Mouse (Mus musculus) kidney, embryonic 16.5 days (tissue): Measurements from ENCODE around the gene Duox1. TPM values are rescaled to one million over a fixed set of nuclear protein-coding genes. Genes with fewer than 3 reads are reported as not detected.
"Not testable (repeated sequence)": the region's sequence is repeated elsewhere in the genome, so short reads cannot be mapped to it uniquely, and the experiment has no call there.

Source experiments
- ATAC-seq: fragments of 200-750 bp; cut with Nextera tagmentation; 2 replicates; pipeline ENCODE4 v1.8.0; 2017; ENCODE audit warnings: moderate TSS enrichment; ENCODE audit not compliant: low FRiP score, low TSS enrichment
- H3K27ac ChIP-seq: fragments of 300-500 bp; sonication (generic); 2 replicates; pipeline ENCODE4 v1.5.1; 2014; ENCODE audit warnings: low read length
- H3K27me3 ChIP-seq: fragments of 300-500 bp; sonication (generic); 2 replicates; pipeline ENCODE4 v1.6.1; 2014; ENCODE audit warnings: low read length, control low read depth, mixed read lengths; ENCODE audit not compliant: insufficient read depth
- H3K36me3 ChIP-seq: fragments of 300-500 bp; sonication (generic); 2 replicates; pipeline ENCODE4 v1.6.1; 2014; ENCODE audit warnings: low read length, control low read depth, mixed read lengths; ENCODE audit not compliant: insufficient read depth
- H3K4me1 ChIP-seq: fragments of 300-500 bp; sonication (generic); 2 replicates; pipeline ENCODE4 v1.6.1; 2014; ENCODE audit warnings: low read length, control low read depth, mixed read lengths; ENCODE audit not compliant: insufficient read depth
- H3K4me2 ChIP-seq: fragments of 300-500 bp; sonication (generic); replicated peaks from 2 replicates; pipeline ENCODE4 v1.6.1; 2014; ENCODE audit warnings: low read depth, low read length
- H3K4me3 ChIP-seq: fragments of 300-500 bp; sonication (generic); 2 replicates; pipeline ENCODE4 v1.5.1; 2014; ENCODE audit warnings: mild to moderate bottlenecking, low read length
- H3K9ac ChIP-seq: fragments of 300-500 bp; sonication (generic); replicated peaks from 2 replicates; pipeline ENCODE4 v1.6.1; 2014; ENCODE audit warnings: low read length
- H3K9me3 ChIP-seq: fragments of 300-500 bp; sonication (generic); 2 replicates; pipeline ENCODE4 v1.6.1; 2016; ENCODE audit warnings: low read length, control low read depth
- WGBS: fragments of 180-500 bp; shearing (Covaris S2); extraction: QIAGEN DNeasy Blood & Tissue Kit; methylation state at CpG from one replicate; pipeline ENCODE4 v1.1.7; 2014; 5-methylcytosine and 5-hydroxymethylcytosine counted together
- polyA plus RNA-seq: library from polyadenylated mRNA; unstranded; fragments of >200 nt; fragmentation: Nextera tagmentation; extraction: Ambion mirVana; gene quantifications from 2 replicates; pipeline ENCODE4 v1.2.1, GENCODE M21; 2015

Gene Duox1
- polyA plus RNA-seq, 1 experiment from 2014 or later, result 0.05 TPM

DNA sequence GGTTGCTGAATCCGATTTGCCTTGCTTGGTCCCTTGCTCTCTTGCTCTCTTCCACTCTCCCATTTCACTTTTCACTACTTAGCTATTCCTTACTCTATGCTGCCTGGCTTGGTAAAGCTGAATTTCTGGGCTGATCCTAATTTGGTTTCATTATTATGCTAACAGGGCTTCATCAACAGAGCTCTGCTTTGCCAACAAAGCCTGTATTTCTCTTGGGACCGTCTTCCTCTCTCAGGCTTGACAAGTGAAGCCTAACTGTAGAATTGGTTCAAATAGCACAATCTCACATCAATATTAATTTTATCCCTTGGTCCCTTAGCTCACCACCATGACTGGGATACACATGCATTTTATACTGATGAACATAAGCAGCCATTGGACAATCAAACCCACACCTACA lies 3.9 kb upstream of the Duox1 start:
- H3K4me1 ChIP-seq, result peaks cover 7% of the 10 kb centered on the region
- H3K36me3 ChIP-seq, result no peaks in the 10 kb centered on the region
- H3K27ac ChIP-seq, result no peak overlapping the region
- no peak overlapping the region for H3K4me3 ChIP-seq
- peaks cover 78% of the 10 kb centered on the region for H3K27me3 ChIP-seq
- H3K4me2 ChIP-seq, result no peak overlapping the region
- no peak overlapping the region for H3K9ac ChIP-seq
- no peak for ATAC-seq
- no peaks in the 10 kb centered on the region for H3K9me3 ChIP-seq
- WGBS, result 51% methylated on average over 2 of the region's 2 CpGs

DNA sequence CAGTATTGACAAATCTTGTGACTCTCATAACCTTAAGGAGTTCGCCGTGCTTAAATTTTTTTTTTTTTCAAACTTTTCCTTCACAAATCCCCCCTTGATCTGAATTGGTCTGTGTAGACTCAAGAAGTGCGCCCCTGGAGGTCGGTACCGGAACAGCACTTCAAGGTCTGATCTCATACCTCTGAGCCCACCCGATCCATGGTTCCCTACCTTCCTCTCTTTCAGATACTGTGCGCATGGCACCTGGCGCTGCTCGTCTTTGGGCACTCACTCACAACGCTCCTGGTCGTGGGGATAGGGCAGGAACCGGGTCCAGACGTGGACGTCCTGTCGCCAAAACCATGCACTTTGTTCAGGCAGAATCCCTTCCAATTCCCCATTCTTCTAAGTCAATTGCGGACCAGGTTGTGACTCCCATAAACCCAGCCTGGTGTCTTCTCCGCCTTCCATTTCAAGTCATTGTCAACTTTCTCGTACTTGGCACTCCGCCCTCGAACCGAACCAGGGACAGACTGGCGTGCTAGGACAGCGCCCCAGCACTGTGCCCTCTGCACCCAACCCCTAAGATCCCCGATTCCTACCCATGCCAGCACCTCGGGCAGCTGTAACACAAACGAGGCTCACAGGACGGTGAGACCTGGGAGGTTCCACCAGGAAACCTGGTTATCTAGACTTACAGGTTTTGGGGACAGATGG lies 2.6 kb upstream of the Duox1 start:
- 4% methylated on average over 27 of the region's 27 CpGs for WGBS
- H3K27me3 ChIP-seq, result peaks cover 66% of the 10 kb centered on the region
- peak overlapping the region; percentile 37 for H3K4me3 ChIP-seq
- H3K36me3 ChIP-seq, result no peaks in the 10 kb centered on the region
- H3K4me1 ChIP-seq, result peaks cover 7% of the 10 kb centered on the region
- H3K9me3 ChIP-seq, result no peaks in the 10 kb centered on the region
- H3K9ac ChIP-seq, result no peak overlapping the region
- H3K27ac ChIP-seq, result no peak overlapping the region
- ATAC-seq, result peak; percentile 69
- H3K4me2 ChIP-seq, result peak overlapping the region; percentile 43

DNA sequence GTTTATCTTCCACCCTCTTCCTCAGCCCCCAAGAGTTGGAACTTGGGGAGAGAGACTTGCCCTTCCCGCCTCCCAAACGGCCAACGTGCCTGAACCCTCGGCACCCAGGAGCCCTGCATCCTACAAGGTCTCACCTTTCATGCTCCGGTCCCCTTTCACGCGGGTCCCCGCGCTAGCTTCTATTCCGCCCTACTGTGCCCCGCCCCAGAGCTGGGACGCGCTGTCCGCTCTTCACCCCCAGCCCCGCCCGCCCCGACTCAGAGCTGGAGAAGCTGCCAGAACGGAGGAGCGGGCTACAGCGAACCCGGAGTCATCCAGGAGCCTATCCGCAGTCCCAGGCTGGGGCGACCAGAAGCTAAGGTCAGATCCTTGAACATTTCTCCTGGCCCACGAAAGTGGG lies 1.9 kb upstream of the Duox1 start, which contains the start of gene Duoxa1:
Duoxa1 (minus strand) TSS at position 195 of the 400 bp plus-strand sequence.
- Histone ChIP-seq H3K4me3 (peak within 1 kb of the TSS; percentile 37), H3K36me3 (no peaks in the 10 kb centered on the region), H3K9ac (no peak within 1 kb of the TSS), H3K27ac (no peak within 1 kb of the TSS), H3K4me2 (peak within 1 kb of the TSS; percentile 43), H3K9me3 (no peaks in the 10 kb centered on the region), H3K27me3 (peaks cover 63% of the 10 kb centered on the region), H3K4me1 (peaks cover 7% of the 10 kb centered on the region)
- WGBS, result under 1% methylated on average over 24 of the region's 24 CpGs
- ATAC-seq, result peak; percentile 50

DNA sequence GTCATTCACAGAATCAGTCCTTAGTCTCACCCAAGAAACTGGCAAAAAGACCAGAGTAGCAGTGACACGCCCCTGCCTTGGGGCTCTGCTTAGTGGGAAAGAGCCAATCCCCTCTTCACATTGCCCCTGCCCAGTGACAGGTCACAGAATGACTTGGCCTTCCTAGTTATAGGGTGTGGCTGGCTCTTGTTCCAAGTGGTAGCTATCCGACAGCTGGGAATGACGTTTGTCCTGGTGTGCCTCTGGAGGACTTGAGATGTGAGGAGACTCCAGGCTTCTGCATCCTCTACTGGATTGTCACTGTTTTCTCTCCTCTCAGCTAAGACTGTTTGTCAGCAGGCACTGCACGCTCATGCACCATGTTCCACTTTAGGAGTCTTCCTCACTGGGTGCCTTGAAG lies 1.9 kb downstream of the Duox1 start:
- Histone ChIP-seq H3K9ac (no peak overlapping the region), H3K27ac (no peak overlapping the region), H3K27me3 (peaks cover 31% of the 10 kb centered on the region), H3K9me3 (no peaks in the 10 kb centered on the region), H3K4me3 (no peak overlapping the region), H3K4me1 (peaks cover 7% of the 10 kb centered on the region), H3K4me2 (no peak overlapping the region), H3K36me3 (no peaks in the 10 kb centered on the region)
- 73% methylated on average over 4 of the region's 4 CpGs for WGBS
- ATAC-seq, result no peak

DNA sequence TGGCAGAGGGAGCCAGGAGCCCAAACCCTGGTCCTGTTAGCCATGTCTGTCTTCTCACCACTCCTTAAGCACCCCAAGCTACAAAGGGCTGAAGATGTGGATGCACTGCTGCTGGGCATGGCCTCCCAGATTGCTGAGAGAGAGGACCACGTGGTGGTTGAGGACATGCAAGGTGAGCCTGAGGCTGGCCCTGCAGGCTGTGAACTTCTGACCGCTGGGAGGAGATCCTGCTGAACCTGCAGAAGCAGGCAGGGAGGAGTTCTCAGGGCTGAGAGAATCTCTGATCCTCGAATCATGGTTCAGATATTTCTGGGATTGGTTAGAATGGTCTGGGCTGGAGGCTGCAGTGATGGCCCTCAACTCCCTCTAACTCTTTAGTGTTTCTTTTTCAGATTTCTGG lies 8.5 kb downstream of the Duox1 start:
- H3K4me2 ChIP-seq, result no peak overlapping the region
- no peak overlapping the region for H3K27ac ChIP-seq
- no peak overlapping the region for H3K4me3 ChIP-seq
- no peaks in the 10 kb centered on the region for H3K9me3 ChIP-seq
- H3K4me1 ChIP-seq, result no peaks in the 10 kb centered on the region
- 55% methylated on average over 3 of the region's 3 CpGs for WGBS
- ATAC-seq, result no peak
- H3K36me3 ChIP-seq, result no peaks in the 10 kb centered on the region
- no peaks in the 10 kb centered on the region for H3K27me3 ChIP-seq
- H3K9ac ChIP-seq, result no peak overlapping the region

DNA sequence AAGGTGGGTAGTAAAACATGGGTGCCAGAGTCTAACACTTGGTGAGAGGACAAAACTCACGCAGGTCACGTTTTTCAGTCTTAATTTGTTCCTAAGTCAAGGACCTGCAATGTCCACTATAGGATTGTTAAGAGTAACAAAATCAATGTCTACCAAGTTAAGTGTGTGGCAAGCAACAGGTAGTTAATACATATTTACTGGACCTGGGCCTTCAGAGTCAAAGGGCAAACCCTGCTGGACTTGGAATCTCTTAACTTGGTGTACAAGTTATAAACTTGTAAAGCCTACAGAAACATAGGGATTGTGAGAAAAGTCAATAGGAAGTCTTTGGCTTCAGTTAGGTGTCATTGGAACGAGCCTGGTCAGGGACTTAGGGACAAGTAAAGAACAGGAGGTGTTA lies 9.1 kb downstream of the Duox1 start:
- Histone ChIP-seq H3K4me1 (no peaks in the 10 kb centered on the region), H3K36me3 (no peaks in the 10 kb centered on the region), H3K4me3 (no peak overlapping the region), H3K27me3 (no peaks in the 10 kb centered on the region), H3K27ac (no peak overlapping the region), H3K9ac (no peak overlapping the region), H3K4me2 (no peak overlapping the region), H3K9me3 (no peaks in the 10 kb centered on the region)
- no peak for ATAC-seq
- WGBS, result 74% methylated on average over 3 of the region's 3 CpGs

DNA sequence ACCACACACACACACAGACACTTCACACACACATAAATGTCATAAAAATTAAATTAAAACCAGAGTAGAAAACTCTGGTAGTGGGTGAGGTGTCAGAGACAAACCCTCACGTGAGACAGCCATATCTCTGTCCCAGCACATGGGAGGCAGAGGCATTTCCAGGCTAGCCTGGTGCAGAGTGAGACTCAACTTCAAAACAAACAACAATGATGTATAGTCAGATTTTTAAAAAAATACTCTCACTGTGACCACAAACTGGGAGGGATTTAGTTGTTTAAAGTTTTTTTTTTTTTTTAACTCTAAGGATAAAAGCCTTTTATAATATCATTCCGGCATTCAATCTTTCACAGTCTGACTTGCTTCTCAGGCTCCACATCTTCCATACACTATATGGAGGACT lies 9.9 kb downstream of the Duox1 start:
- H3K9ac ChIP-seq, result no peak overlapping the region
- H3K4me2 ChIP-seq, result no peak overlapping the region
- H3K36me3 ChIP-seq, result no peaks in the 10 kb centered on the region
- no peak for ATAC-seq
- 69% methylated on average over 2 of the region's 2 CpGs for WGBS
- H3K27ac ChIP-seq, result no peak overlapping the region
- no peaks in the 10 kb centered on the region for H3K9me3 ChIP-seq
- H3K27me3 ChIP-seq, result no peaks in the 10 kb centered on the region
- H3K4me3 ChIP-seq, result no peak overlapping the region
- H3K4me1 ChIP-seq, result no peaks in the 10 kb centered on the region

DNA sequence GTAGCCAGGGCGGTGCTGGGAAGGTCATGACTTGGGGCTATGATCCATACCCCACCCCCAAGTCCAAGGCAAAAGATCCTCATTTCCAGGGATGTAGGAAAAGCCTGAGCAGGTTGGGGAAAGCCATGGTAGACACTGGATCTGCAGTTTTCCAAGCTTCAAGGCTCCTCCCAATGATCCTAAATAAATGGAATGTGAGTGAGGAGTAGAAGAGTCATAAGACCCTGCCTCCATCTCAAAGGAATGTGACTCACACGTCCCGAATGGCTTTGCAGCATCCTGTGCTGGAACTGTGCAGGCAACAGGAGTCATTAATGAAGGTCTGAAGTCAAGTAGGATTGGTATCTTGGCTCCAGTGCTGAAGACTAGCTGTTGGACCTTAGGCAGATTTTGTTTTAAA lies 12.5 kb downstream of the Duox1 start:
- Histone ChIP-seq H3K27me3 (no peaks in the 10 kb centered on the region), H3K4me3 (no peak overlapping the region), H3K36me3 (no peaks in the 10 kb centered on the region), H3K27ac (no peak overlapping the region), H3K4me1 (no peaks in the 10 kb centered on the region), H3K9ac (no peak overlapping the region), H3K9me3 (no peaks in the 10 kb centered on the region), H3K4me2 (no peak overlapping the region)
- 53% methylated on average over 3 of the region's 3 CpGs for WGBS
- ATAC-seq, result no peak

DNA sequence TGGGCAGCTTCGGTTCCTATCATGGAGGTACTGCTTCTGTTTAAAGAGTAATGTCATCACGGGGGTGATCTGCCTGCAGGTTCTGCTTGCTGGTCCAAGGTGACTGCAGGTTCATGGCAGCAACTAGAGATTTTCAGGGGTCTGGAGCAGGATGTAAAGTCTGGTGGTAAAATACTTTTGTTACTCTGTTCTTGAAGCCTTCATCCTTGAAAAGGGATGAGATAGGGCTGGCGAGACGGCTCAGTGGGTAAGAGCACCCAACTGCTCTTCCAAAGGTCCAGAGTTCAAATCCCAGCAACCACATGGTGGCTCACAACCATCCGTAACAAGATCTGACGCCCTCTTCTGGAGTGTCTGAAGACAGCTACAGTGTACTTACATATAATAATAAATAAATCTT lies 14.8 kb downstream of the Duox1 start:
- not testable (repeated sequence) for H3K36me3 ChIP-seq, H3K27me3 ChIP-seq, ATAC-seq, H3K4me2 ChIP-seq, H3K9ac ChIP-seq, H3K9me3 ChIP-seq, H3K4me1 ChIP-seq, H3K27ac ChIP-seq, H3K4me3 ChIP-seq
- WGBS, result 86% methylated on average over 4 of the region's 6 CpGs

DNA sequence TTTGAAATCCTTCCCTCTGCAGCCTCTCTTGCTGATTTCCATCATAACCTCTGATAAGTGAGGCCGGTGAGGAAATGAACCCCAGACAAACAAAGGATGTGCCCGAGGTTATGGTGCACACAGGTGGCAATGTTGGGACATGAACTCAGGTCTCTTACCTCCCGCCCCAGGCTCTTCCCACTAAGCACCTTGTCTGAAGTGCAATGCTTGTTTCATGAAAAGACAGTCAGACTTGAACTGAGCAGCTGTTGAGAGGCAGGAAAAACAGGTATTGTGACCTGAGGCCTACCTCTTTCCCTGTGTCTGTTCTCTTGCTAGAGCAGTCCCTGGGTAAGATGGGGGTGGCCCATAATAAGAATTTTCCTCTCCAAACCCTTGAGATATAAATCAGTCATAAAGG lies 16.8 kb downstream of the Duox1 start:
- H3K4me1 ChIP-seq, result no peaks in the 10 kb centered on the region
- no peaks in the 10 kb centered on the region for H3K36me3 ChIP-seq
- ATAC-seq, result no peak
- 82% methylated on average over 3 of the region's 3 CpGs for whole genome bisulfite sequencing
- no peak overlapping the region for H3K4me3 ChIP-seq
- H3K27me3 ChIP-seq, result no peaks in the 10 kb centered on the region
- H3K9ac ChIP-seq, result no peak overlapping the region
- no peak overlapping the region for H3K27ac ChIP-seq
- H3K4me2 ChIP-seq, result no peak overlapping the region
- no peaks in the 10 kb centered on the region for H3K9me3 ChIP-seq
